In genomic region chr14:51983251-51983650, GRCm38 (mm10) we compare ENCODE assay signal across 14 mouse cellular contexts. TPM values are rescaled to one million over a fixed set of nuclear protein-coding genes. Genes with fewer than 3 reads are reported as not detected.
DNase-seq lines count a peak whose midpoint lies in the region; ATAC-seq lines count a peak whose summit lies in the region.
"Had no signal": no experiment of that assay in that cellular context is flagged by ENCODE, and none has a peak within 500 bp of the region (broad histone marks: within the 10 kb centered on the region; RNA-seq: fewer than 3 reads in every experiment).

No protein-coding gene starts in this region.

- H3K27ac ChIP-seq in heart, embryonic 10.5 days, result no peak overlapping the region
- no peak overlapping the region for H3K27ac ChIP-seq in liver, embryonic 15.5 days (replicated peaks)
- no peak overlapping the region for H3K27ac ChIP-seq in liver, embryonic 11.5 days (ENCODE audit: low read depth, low read length)
- H3K27ac ChIP-seq in embryonic facial prominence, embryonic 14.5 days (replicated peaks; ENCODE audit: low read depth, low read length), result peak overlapping the region; percentile 95; the same call in 1 of the 2 replicates
- no peak overlapping the region for H3K27ac ChIP-seq in midbrain, embryonic 15.5 days

- H3K4me3 ChIP-seq in heart, embryonic 10.5 days, result no peak overlapping the region
- H3K4me3 ChIP-seq in liver, embryonic 15.5 days (replicated peaks), result no peak overlapping the region
- H3K4me3 ChIP-seq in liver, embryonic 11.5 days (ENCODE audit: low read depth, low read length), result no peak overlapping the region
- no peak overlapping the region for H3K4me3 ChIP-seq in embryonic facial prominence, embryonic 14.5 days (ENCODE audit: low read depth, low read length)
- peak overlapping the region; percentile 77; the same call in 1 of the 2 replicates for H3K4me3 ChIP-seq in midbrain, embryonic 15.5 days

- DNase-seq in heart, adult 11 months, result peak; percentile 71
- no peak for DNase-seq in heart, embryonic 10.5 days (ENCODE audit: low spot score)
- DNase-seq in liver, embryonic 11.5 days (ENCODE audit: low spot score), result no peak
- no peak for DNase-seq in embryonic facial prominence, embryonic 14.5 days (ENCODE audit: low spot score)
- DNase-seq in thymus, postnatal 14 days, result no peak
- DNase-seq in left cerebral cortex, adult 8-10 months (ENCODE audit: low spot score in 2 of 2), result no peak
- DNase-seq: cerebellum, adult 2 months; layer of hippocampus, postnatal 36 days; right cerebral cortex, postnatal 14 days; thymus, adult 18-20 months had no signal

- WGBS in heart, embryonic 10.5 days, result 58% methylated on average over 4 of the region's 4 CpGs
- WGBS in liver, embryonic 15.5 days (ENCODE audit: insufficient replicate concordance), result 52% methylated on average over 4 of the region's 4 CpGs
- 52% methylated on average over 4 of the region's 4 CpGs for WGBS in liver, embryonic 11.5 days
- 49% methylated on average over 4 of the region's 4 CpGs for WGBS in embryonic facial prominence, embryonic 14.5 days
- WGBS in midbrain, embryonic 15.5 days, result 49% methylated on average over 4 of the region's 4 CpGs

- no peaks in the 10 kb centered on the region for H3K9me3 ChIP-seq in heart, embryonic 10.5 days
- no peaks in the 10 kb centered on the region for H3K9me3 ChIP-seq in liver, embryonic 15.5 days (replicated peaks)
- no peaks in the 10 kb centered on the region for H3K9me3 ChIP-seq in liver, embryonic 11.5 days (ENCODE audit: control insufficient read depth, low read length)
- no peaks in the 10 kb centered on the region for H3K9me3 ChIP-seq in embryonic facial prominence, embryonic 14.5 days (ENCODE audit: control insufficient read depth, low read length)
- no peaks in the 10 kb centered on the region for H3K9me3 ChIP-seq in midbrain, embryonic 15.5 days

- H3K36me3 ChIP-seq in heart, embryonic 10.5 days, result peaks cover 11% of the 10 kb centered on the region
- H3K36me3 ChIP-seq in liver, embryonic 15.5 days (replicated peaks), result 0 out of 2 replicates have a peak, but pooled peaks cover 4% of the 10 kb centered on the region
- H3K36me3 ChIP-seq in liver, embryonic 11.5 days (ENCODE audit: control insufficient read depth, insufficient read depth, low read length), result peaks cover 2% of the 10 kb centered on the region; the same call in 1 of the 2 replicates
- peaks cover 15% of the 10 kb centered on the region; the same call in 1 of the 2 replicates for H3K36me3 ChIP-seq in embryonic facial prominence, embryonic 14.5 days (ENCODE audit: control insufficient read depth, insufficient read depth, low read length)
- 0 out of 2 replicates have a peak, but pooled peaks cover 4% of the 10 kb centered on the region for H3K36me3 ChIP-seq in midbrain, embryonic 15.5 days (replicated peaks)

- peaks cover 23% of the 10 kb centered on the region for H3K4me1 ChIP-seq in heart, embryonic 10.5 days
- peaks cover 46% of the 10 kb centered on the region for H3K4me1 ChIP-seq in liver, embryonic 15.5 days (replicated peaks)
- H3K4me1 ChIP-seq in liver, embryonic 11.5 days (replicated peaks; ENCODE audit: control insufficient read depth, insufficient read depth, low read length), result peaks cover 28% of the 10 kb centered on the region
- peaks cover 19% of the 10 kb centered on the region for H3K4me1 ChIP-seq in embryonic facial prominence, embryonic 14.5 days (ENCODE audit: control insufficient read depth, insufficient read depth, low read length)
- peaks cover 33% of the 10 kb centered on the region for H3K4me1 ChIP-seq in midbrain, embryonic 15.5 days

- H3K9ac ChIP-seq in liver, embryonic 15.5 days, result no peak overlapping the region
- no peak overlapping the region for H3K9ac ChIP-seq in liver, embryonic 11.5 days (ENCODE audit: low read depth, low read length)
- H3K9ac ChIP-seq in embryonic facial prominence, embryonic 14.5 days (ENCODE audit: low read depth, low read length), result no peak overlapping the region
- H3K9ac ChIP-seq in midbrain, embryonic 15.5 days, result peak overlapping the region; percentile 95

- 0 out of 2 replicates have a peak overlapping the region, but pooled peaks have one; percentile 99 for H3K4me2 ChIP-seq in liver, embryonic 15.5 days
- no peak overlapping the region for H3K4me2 ChIP-seq in liver, embryonic 11.5 days
- peak overlapping the region; percentile 71; the same call in 1 of the 2 replicates for H3K4me2 ChIP-seq in embryonic facial prominence, embryonic 14.5 days (ENCODE audit: low read depth, low read length)
- H3K4me2 ChIP-seq in midbrain, embryonic 15.5 days, result peak overlapping the region; percentile 83

- ATAC-seq in liver, embryonic 15.5 days (ENCODE audit: insufficient read depth), result no peak
- no peak for ATAC-seq in liver, embryonic 11.5 days (replicated peaks; ENCODE audit: low FRiP score)
- ATAC-seq in embryonic facial prominence, embryonic 14.5 days (ENCODE audit: low read depth), result no peak
- no peak for ATAC-seq in midbrain, embryonic 15.5 days (replicated peaks)
- ATAC-seq: activated CD4-positive, CD25-positive, alpha-beta regulatory T cell, adult 4 months had no signal

- H3K27me3 ChIP-seq in heart, embryonic 10.5 days (ENCODE audit: insufficient read depth, poor library complexity, severe bottlenecking), result no peaks in the 10 kb centered on the region
- H3K27me3 ChIP-seq in liver, embryonic 15.5 days, result peaks cover 17% of the 10 kb centered on the region; the same call in 1 of the 2 replicates
- no peaks in the 10 kb centered on the region for H3K27me3 ChIP-seq in liver, embryonic 11.5 days (replicated peaks; ENCODE audit: control insufficient read depth, insufficient read depth, low read length)
- no peaks in the 10 kb centered on the region for H3K27me3 ChIP-seq in embryonic facial prominence, embryonic 14.5 days (replicated peaks; ENCODE audit: control insufficient read depth, insufficient read depth, low read length)
- no peaks in the 10 kb centered on the region for H3K27me3 ChIP-seq in midbrain, embryonic 15.5 days (replicated peaks)

RNA-seq across cellular contexts. Expression of gene Arhgef40, which starts 1.3 kb away (rescaled TPM):
- polyA plus RNA-seq in heart, embryonic 10.5 days (2016; fragmentation: Nextera tagmentation; extraction: Ambion mirVana), result 72.3 and 86.4 TPM in 2 replicates
- polyA plus RNA-seq in liver, embryonic 15.5 days (2015; fragmentation: Nextera tagmentation; extraction: Ambion mirVana), result 14.0 and 16.3 TPM in 2 replicates
- 50.7 and 61.8 TPM in 2 replicates for polyA plus RNA-seq in liver, embryonic 11.5 days (2014; fragmentation: Nextera tagmentation; extraction: Ambion mirVana)
- 113 and 128 TPM in 2 replicates for polyA plus RNA-seq in embryonic facial prominence, embryonic 14.5 days (2014; fragmentation: Nextera tagmentation; extraction: Ambion mirVana)
- 89.2 and 90.9 TPM in 2 replicates for polyA plus RNA-seq in midbrain, embryonic 15.5 days (2015; fragmentation: Nextera tagmentation; extraction: Ambion mirVana)
- total RNA-seq in left cerebral cortex, adult 8-10 months (2022), result 10 to 100 TPM; 28.0 to 39.5 (median 32.9) TPM
- polyA plus RNA-seq: activated CD4-positive, CD25-positive, alpha-beta regulatory T cell, adult 4 months had no signal

RNA-seq across cellular contexts. Expression of gene Tmem253, which starts 32.2 kb away (rescaled TPM):
- polyA plus RNA-seq in heart, embryonic 10.5 days (2016; fragmentation: Nextera tagmentation; extraction: Ambion mirVana), result 0.27 and 0.57 TPM in 2 replicates
- polyA plus RNA-seq in liver, embryonic 15.5 days (2015; fragmentation: Nextera tagmentation; extraction: Ambion mirVana), result 0.14 and 0.23 TPM in 2 replicates
- polyA plus RNA-seq in liver, embryonic 11.5 days (2014; fragmentation: Nextera tagmentation; extraction: Ambion mirVana), result 0.85 TPM in 1 of 2 replicates, not detected in the other
- polyA plus RNA-seq in embryonic facial prominence, embryonic 14.5 days (2014; fragmentation: Nextera tagmentation; extraction: Ambion mirVana), result 0.64 and 0.82 TPM in 2 replicates
- 0.50 and 0.78 TPM in 2 replicates for polyA plus RNA-seq in midbrain, embryonic 15.5 days (2015; fragmentation: Nextera tagmentation; extraction: Ambion mirVana)
- under 1 TPM in 2 of 4 experiments, not detected in 2; 0.51 to 0.59 TPM for total RNA-seq in left cerebral cortex, adult 8-10 months (2022)

RNA-seq across cellular contexts. Expression of gene Zfp219, which starts 37.3 kb away (rescaled TPM):
- 21.5 and 31.1 TPM in 2 replicates for polyA plus RNA-seq in heart, embryonic 10.5 days (2016; fragmentation: Nextera tagmentation; extraction: Ambion mirVana)
- polyA plus RNA-seq in liver, embryonic 15.5 days (2015; fragmentation: Nextera tagmentation; extraction: Ambion mirVana), result 9.0 and 10.9 TPM in 2 replicates
- polyA plus RNA-seq in liver, embryonic 11.5 days (2014; fragmentation: Nextera tagmentation; extraction: Ambion mirVana), result 19.8 and 21.9 TPM in 2 replicates
- 21.4 and 25.2 TPM in 2 replicates for polyA plus RNA-seq in embryonic facial prominence, embryonic 14.5 days (2014; fragmentation: Nextera tagmentation; extraction: Ambion mirVana)
- polyA plus RNA-seq in midbrain, embryonic 15.5 days (2015; fragmentation: Nextera tagmentation; extraction: Ambion mirVana), result 45.9 and 54.5 TPM in 2 replicates
- total RNA-seq in left cerebral cortex, adult 8-10 months (2022), result 10 to 100 TPM; 35.8 to 44.1 (median 42.2) TPM

RNA-seq across cellular contexts. Expression of gene Olfr221, which starts 59.0 kb away (rescaled TPM):
- not detected in 2 replicates for polyA plus RNA-seq in heart, embryonic 10.5 days (2016; fragmentation: Nextera tagmentation; extraction: Ambion mirVana)
- not detected in 2 replicates for polyA plus RNA-seq in liver, embryonic 15.5 days (2015; fragmentation: Nextera tagmentation; extraction: Ambion mirVana)
- not detected in 2 replicates for polyA plus RNA-seq in liver, embryonic 11.5 days (2014; fragmentation: Nextera tagmentation; extraction: Ambion mirVana)
- polyA plus RNA-seq in embryonic facial prominence, embryonic 14.5 days (2014; fragmentation: Nextera tagmentation; extraction: Ambion mirVana), result not detected in 2 replicates
- polyA plus RNA-seq in midbrain, embryonic 15.5 days (2015; fragmentation: Nextera tagmentation; extraction: Ambion mirVana), result not detected in 2 replicates
- total RNA-seq in left cerebral cortex, adult 8-10 months (2022), result not detected
- total RNA-seq: layer of hippocampus, postnatal 36 days had no signal
- polyA plus RNA-seq: activated CD4-positive, CD25-positive, alpha-beta regulatory T cell, adult 4 months; heart, embryonic 16.5 days had no signal
